Mouse (Mus musculus) forebrain, embryonic 14.5 days (tissue): Measurements from ENCODE around the gene Fubp3. TPM values are rescaled to one million over a fixed set of nuclear protein-coding genes. Genes with fewer than 3 reads are reported as not detected.

Source experiments
- ATAC-seq: fragments of 200-750 bp; cut with Nextera tagmentation; 2 replicates; pipeline ENCODE4 v1.8.0; 2017; ENCODE audit warnings: mild to moderate bottlenecking, moderate library complexity
- DNase-seq: peaks from one replicate; pipeline ENCODE4 v3.0.0-alpha.2; 2015; ENCODE audit warnings: low spot score
- H3K27ac ChIP-seq: fragments of 300-500 bp; sonication (generic); 2 replicates; pipeline ENCODE4 v1.5.1; 2014; ENCODE audit warnings: low read depth, mild to moderate bottlenecking, control low read depth, low read length, moderate library complexity
- H3K27me3 ChIP-seq: fragments of 300-500 bp; sonication (generic); replicated peaks from 2 replicates; pipeline ENCODE4 v1.6.1; 2014; ENCODE audit warnings: low read length, control low read depth, mixed read lengths; ENCODE audit not compliant: control insufficient read depth, insufficient read depth
- H3K36me3 ChIP-seq: fragments of 300-500 bp; sonication (generic); 2 replicates; pipeline ENCODE4 v1.6.1; 2014; ENCODE audit warnings: low read length, control low read depth; ENCODE audit not compliant: control insufficient read depth, insufficient read depth
- H3K4me1 ChIP-seq: fragments of 300-500 bp; sonication (generic); 2 replicates; pipeline ENCODE4 v1.6.1; 2014; ENCODE audit warnings: antibody characterized with exemption, low read length, control low read depth; ENCODE audit not compliant: control insufficient read depth, insufficient read depth
- H3K4me2 ChIP-seq: fragments of 300-500 bp; sonication (generic); 2 replicates; pipeline ENCODE4 v1.6.1; 2014; ENCODE audit warnings: mild to moderate bottlenecking, control low read depth, low read length
- H3K4me3 ChIP-seq: fragments of 300-500 bp; sonication (generic); 2 replicates; pipeline ENCODE4 v1.5.1; 2014; ENCODE audit warnings: low read depth, low read length, control low read depth
- H3K9ac ChIP-seq: fragments of 300-500 bp; sonication (generic); 2 replicates; pipeline ENCODE4 v1.6.1; 2014; ENCODE audit warnings: mild to moderate bottlenecking, low read length, control low read depth, moderate library complexity
- H3K9me3 ChIP-seq: fragments of 300-500 bp; sonication (generic); replicated peaks from 2 replicates; pipeline ENCODE4 v1.6.1; 2016; ENCODE audit warnings: low read length, control low read depth, mixed read lengths; ENCODE audit not compliant: control insufficient read depth
- WGBS: fragments of 180-500 bp; shearing (Covaris S2); extraction: QIAGEN DNeasy Blood & Tissue Kit; methylation state at CpG from one replicate; pipeline ENCODE4 v1.1.7; 2014; 5-methylcytosine and 5-hydroxymethylcytosine counted together
- polyA plus RNA-seq: library from polyadenylated mRNA; unstranded; fragments of >200 nt; fragmentation: Nextera tagmentation; extraction: Ambion mirVana; gene quantifications from 2 replicates; pipeline ENCODE4 v1.2.1, GENCODE M21; 2014

Gene Fubp3
- polyA plus RNA-seq, 1 experiment from 2014 or later, result 51.2 TPM

DNA sequence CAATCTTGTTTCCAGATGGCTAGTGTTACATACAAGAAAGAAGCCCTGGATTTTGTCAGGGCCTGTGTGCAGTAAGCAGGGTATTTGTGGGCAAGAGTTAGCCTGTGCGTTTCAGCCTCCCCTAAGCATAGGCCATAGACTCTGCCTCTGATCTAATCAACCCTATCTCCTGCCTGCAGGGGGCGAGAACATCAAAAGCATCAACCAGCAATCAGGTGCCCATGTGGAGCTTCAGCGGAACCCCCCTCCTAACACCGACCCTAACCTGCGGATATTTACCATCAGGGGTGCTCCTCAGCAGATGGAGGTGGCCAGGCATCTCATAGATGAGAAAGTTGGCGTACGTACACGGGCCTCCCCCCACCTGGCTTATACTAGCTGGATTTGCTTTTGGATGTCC, 38.9 kb downstream of the Fubp3 start:
- Histone ChIP-seq H3K4me3 (no peak overlapping the region), H3K4me1 (no peaks in the 10 kb centered on the region), H3K9ac (no peak overlapping the region), H3K4me2 (no peak overlapping the region), H3K36me3 (peaks cover 95% of the 10 kb centered on the region), H3K27ac (no peak overlapping the region), H3K27me3 (no peaks in the 10 kb centered on the region), H3K9me3 (no peaks in the 10 kb centered on the region)
- DNase-seq (peak; percentile 11), ATAC-seq (no peak)
- 83% methylated on average over 8 of the region's 8 CpGs for WGBS

DNA sequence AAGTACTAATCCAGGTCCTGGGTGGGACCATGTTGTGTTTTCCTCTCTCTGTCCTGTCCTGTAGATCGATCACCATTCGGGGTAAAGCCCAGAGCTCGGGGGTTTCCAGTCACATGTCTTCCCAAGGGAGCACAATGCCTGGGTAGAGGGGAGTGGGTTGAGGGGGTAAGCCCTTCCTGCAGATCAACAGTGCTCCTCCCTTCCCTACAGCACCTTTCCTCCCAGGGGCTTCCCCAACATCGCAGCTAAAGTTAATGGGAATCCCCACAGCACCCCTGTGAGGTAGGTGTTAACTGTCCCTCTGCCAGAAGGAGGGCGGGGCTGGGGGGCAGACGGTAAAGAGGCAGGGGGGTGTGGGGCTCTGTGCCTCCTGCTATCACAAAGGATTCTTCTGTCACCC, 40.2 kb downstream of the Fubp3 start:
- no peaks in the 10 kb centered on the region for H3K9me3 ChIP-seq
- H3K4me1 ChIP-seq, result no peaks in the 10 kb centered on the region
- no peak overlapping the region for H3K4me3 ChIP-seq
- H3K27me3 ChIP-seq, result no peaks in the 10 kb centered on the region
- H3K4me2 ChIP-seq, result no peak overlapping the region
- ATAC-seq (no peak), DNase-seq (no peak)
- H3K36me3 ChIP-seq, result peaks cover 88% of the 10 kb centered on the region
- WGBS, result 81% methylated on average over 6 of the region's 6 CpGs
- H3K27ac ChIP-seq, result no peak overlapping the region
- H3K9ac ChIP-seq, result no peak overlapping the region

DNA sequence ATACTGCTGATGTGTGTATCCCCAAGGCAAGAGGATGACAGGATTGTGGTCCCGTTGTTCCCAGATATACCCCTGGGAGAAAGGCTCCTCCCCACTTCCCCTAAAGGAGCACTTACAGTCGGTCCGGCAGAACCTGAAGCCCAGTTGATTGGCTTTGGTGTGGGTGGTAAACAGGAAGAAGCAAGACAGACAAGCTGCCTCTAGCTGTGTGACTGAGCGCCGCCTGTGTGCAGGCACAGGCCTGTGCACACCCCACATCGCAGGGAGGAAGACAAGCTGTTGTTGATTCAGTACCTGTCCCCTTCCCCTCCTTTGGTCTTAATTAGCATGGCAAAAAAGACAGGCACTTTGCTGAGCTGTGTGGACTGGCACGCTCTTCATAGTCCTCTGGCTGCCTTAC, 41.3 kb downstream of the Fubp3 start:
- no peaks in the 10 kb centered on the region for H3K9me3 ChIP-seq
- H3K4me2 ChIP-seq, result no peak overlapping the region
- H3K36me3 ChIP-seq, result peaks cover 84% of the 10 kb centered on the region
- 89% methylated on average over 7 of the region's 7 CpGs for WGBS
- H3K4me3 ChIP-seq, result no peak overlapping the region
- no peak overlapping the region for H3K9ac ChIP-seq
- no peaks in the 10 kb centered on the region for H3K27me3 ChIP-seq
- no peak for ATAC-seq
- H3K4me1 ChIP-seq, result no peaks in the 10 kb centered on the region
- no peak overlapping the region for H3K27ac ChIP-seq
- no peak for DNase-seq

DNA sequence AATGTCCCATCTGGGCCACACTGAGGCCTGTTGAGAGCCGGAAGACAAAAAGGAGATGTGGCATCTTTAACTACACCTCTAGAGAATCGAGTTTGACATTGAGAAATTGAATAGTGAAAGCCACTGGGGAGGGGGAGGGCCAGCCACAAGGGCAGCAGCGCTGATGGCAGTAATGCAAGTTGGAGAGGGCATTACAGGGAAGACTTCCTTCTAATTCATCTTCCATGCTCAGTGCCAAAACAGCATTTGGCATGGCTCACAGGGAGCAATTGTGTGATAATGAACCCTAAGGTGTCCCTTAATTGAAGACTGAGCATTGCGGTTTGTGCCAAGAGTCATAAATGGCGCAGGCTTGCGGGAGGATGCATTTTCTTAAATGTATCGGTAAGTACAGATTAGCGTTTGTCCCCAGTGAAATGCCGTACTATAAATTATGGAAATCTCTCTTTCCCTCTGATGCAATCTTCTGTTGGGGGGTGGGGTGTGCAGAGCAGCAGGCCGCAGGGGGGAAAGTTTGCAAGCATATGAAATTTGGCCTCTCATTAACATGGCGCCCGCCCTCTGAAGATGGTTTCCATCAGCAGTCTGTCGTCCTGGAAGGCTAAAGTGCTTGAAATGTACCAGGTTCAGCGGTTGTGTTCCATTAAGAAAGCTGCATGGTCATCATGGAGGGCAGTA, 46.2 kb downstream of the Fubp3 start:
- ATAC-seq, result no peak
- no peak overlapping the region for H3K4me3 ChIP-seq
- WGBS, result 79% methylated on average over 14 of the region's 14 CpGs
- peak; percentile 42 for DNase-seq
- H3K4me1 ChIP-seq, result no peaks in the 10 kb centered on the region
- H3K36me3 ChIP-seq, result peaks cover 40% of the 10 kb centered on the region
- H3K4me2 ChIP-seq, result no peak overlapping the region
- no peak overlapping the region for H3K9ac ChIP-seq
- no peaks in the 10 kb centered on the region for H3K27me3 ChIP-seq
- H3K9me3 ChIP-seq, result no peaks in the 10 kb centered on the region
- no peak overlapping the region for H3K27ac ChIP-seq

DNA sequence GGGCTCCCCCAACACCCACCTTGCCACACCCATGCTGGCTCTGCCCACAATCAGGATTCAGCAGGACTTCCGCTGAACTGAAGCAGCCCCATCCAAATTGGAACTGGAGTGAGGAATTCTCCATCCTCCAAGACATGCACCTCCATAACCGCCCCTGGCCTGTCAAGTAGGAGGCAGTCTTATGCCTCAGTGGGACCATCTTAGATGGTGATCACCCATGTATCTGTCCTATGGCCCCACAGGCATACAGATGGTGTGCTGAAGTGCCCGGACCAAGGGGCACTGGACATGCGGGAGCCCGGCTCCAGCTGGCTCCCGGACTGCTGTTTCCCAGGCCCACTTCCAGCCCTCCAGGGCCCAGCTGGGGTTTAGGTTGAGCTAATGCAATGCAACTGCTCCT, 46.8 kb downstream of the Fubp3 start:
- Histone ChIP-seq H3K4me1 (no peaks in the 10 kb centered on the region), H3K27ac (no peak overlapping the region), H3K4me3 (no peak overlapping the region), H3K27me3 (no peaks in the 10 kb centered on the region), H3K4me2 (no peak overlapping the region), H3K9me3 (no peaks in the 10 kb centered on the region), H3K9ac (no peak overlapping the region), H3K36me3 (peaks cover 34% of the 10 kb centered on the region)
- no peak for ATAC-seq
- no peak for DNase-seq
- 95% methylated on average over 6 of the region's 6 CpGs for WGBS

DNA sequence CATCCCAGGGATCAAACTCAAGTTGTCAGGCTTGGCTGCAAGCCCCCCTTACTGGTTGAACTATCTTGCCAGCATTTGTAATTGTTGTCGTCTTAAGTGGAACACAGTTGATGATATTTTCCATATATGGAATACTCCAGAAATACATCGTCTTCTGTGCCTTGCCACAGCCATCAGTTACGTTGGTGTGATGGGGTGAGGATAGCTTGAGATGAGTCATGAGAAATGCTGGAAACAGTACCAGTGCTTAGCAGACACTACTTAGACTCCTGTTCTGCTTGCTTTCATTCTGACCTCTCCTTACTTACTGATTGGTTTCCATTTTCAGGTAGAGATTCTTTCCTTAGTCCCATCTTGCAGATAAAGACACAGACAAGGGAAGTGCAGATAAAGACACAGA, 61.1 kb downstream of the Fubp3 start:
- H3K9me3 ChIP-seq, result no peaks in the 10 kb centered on the region
- H3K9ac ChIP-seq, result no peak overlapping the region
- peaks cover 25% of the 10 kb centered on the region for H3K4me1 ChIP-seq
- H3K27me3 ChIP-seq, result peaks cover 68% of the 10 kb centered on the region
- no peak overlapping the region for H3K4me2 ChIP-seq
- no peak overlapping the region for H3K27ac ChIP-seq
- no peaks in the 10 kb centered on the region for H3K36me3 ChIP-seq
- no peak overlapping the region for H3K4me3 ChIP-seq
- WGBS, result 77% methylated on average over 3 of the region's 3 CpGs
- ATAC-seq, result no peak
- no peak for DNase-seq

DNA sequence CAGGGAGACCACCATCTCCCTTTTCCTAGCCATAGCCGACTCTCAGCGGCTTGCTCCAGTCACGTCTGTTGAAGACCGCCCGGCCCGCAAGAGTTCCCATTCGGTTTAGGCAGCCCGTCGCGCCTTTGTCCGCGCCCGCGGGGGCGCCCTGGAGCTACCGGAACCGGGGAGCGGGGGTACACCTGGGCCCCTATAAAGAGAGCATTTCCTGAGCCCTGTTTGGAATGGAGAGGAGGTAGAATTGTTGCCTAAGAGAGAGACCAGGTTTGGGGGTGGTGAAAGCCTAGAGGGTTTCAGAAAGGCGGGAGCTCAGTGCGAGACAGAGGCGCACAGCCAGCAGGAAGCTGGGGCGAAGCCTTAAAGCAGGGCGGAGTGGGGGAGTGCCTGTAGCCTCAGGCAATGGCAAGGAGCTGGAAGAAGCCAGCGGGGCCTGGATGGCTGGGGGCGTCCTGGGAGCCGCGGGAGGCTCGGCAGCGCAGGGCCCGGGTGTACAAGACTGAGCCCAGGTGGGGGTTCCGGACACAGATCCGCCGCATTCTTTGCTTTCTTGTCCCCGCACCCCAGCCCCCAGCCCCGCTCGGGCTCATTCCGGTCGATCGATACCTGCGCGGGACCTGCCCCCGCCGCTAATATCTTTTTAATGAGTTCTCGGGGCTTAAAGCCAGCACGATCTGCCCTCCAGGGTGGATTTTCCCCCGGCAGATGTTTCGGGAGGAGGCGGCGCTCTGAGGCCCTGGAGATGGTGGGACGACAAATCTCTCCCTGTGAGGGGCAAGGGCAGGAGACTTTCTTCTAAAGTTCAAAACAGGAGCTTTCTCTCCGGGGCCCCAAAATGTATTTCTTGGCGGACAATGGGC, 63.1 kb downstream of the Fubp3 start:
- Histone ChIP-seq H3K27ac (no peak overlapping the region), H3K4me3 (peak overlapping the region; percentile 27), H3K4me2 (peak overlapping the region; percentile 56), H3K4me1 (peaks cover 28% of the 10 kb centered on the region), H3K9me3 (no peaks in the 10 kb centered on the region), H3K27me3 (peaks cover 81% of the 10 kb centered on the region), H3K36me3 (no peaks in the 10 kb centered on the region), H3K9ac (peak overlapping the region; percentile 50)
- no peak for ATAC-seq
- no peak for DNase-seq
- under 1% methylated on average over 52 of the region's 52 CpGs for WGBS

DNA sequence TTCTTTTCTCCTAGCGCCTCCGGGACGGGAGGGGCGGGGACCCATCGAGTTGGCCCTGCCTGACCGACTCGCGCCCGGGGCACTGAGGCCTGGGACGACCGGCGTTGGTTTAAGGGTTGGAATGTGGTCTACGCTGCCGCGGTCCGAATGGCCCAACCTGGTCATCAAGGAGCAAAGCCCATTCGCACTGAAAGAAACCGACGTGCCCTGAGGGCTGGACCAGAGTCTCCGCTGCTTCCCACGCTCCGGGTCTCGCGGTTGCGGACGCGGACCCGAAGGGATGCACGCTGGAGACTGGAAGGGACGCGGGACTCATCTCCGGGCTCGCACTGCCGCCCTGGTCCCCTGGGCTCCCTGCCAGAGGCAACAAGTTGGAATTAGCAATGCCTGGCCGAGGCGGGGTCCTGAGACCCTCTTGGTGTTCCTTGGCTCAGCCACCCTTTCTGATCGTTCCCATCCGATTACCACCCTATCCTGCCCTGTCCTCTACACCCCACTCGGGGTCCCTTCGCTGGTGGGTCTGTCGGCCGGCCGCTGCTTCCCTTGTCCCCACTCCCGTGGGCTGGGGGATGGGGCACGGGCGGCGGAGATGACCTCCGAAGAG, 63.8 kb downstream of the Fubp3 start:
- ATAC-seq, result peak; percentile 28; the same call in 1 of the 2 replicates
- Histone ChIP-seq H3K4me2 (peak overlapping the region; percentile 56), H3K36me3 (no peaks in the 10 kb centered on the region), H3K27ac (peak overlapping the region; percentile 44; the same call in 1 of the 2 replicates), H3K4me1 (peaks cover 32% of the 10 kb centered on the region), H3K9me3 (no peaks in the 10 kb centered on the region), H3K9ac (peak overlapping the region; percentile 50), H3K27me3 (peaks cover 87% of the 10 kb centered on the region), H3K4me3 (peak overlapping the region; percentile 27)
- WGBS, result under 1% methylated on average over 48 of the region's 48 CpGs
- no peak for DNase-seq
